Mouse (Mus musculus) T-helper 17 cell (primary cell): ENCODE measurements around the gene Olfr685.

Experiments used
- in situ Hi-C, 2 experiments: fragments of 300-600 bp; cut with MboI, MseI; formaldehyde crosslinking; loops; 1 replicate in 1 of 2; 2 replicates in 1 of 2; pipeline ENCODE4 v1.15.1; 2025; ENCODE audit warnings: high pct_unique_total_duplicates in 2 of 2

Gene Olfr685

DNA sequence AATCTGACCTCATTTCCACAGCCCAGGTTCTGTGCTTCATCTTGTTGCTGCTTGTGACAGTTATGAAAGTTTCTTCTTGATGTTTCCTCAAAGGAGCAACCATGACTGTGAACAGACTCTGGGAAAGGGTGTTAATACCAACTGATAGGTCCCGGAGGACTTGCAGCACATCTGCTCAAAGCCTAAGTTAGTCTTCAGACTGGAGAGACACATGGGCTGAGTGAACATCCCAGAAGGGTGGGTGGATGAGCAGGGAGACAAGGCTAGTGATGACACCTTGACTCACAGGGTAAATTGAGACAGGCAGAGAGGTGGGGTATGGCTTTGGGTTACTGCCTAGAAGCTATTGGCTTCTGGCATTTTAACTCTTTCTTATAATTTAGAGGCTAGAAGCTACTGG, at the start of gene Olfr685:
Olfr685 (minus strand) TSS at position 101 of the 400 bp plus-strand sequence.
- in situ Hi-C loops = no loop called here

DNA sequence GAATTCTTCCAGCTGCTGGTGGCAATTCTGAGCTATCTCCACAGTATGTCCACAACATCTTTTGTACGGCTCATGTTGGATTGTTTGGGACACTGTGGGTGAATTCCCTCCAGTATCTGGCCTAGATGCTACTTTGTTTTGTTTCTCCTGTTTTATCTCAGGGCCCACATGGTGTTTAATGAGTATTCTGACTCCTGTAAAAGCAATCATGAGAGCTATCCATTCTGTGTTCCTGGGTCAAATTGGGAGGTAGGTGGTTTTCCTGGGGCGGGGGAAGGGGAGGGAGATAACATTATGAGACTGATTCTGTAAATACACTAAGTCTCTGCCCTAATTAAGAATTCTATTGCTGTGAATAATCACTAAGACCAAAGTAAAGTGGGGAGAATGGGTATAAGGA, 43.6 kb upstream of the Olfr685 start:
- in situ Hi-C loops = no loop called here

DNA sequence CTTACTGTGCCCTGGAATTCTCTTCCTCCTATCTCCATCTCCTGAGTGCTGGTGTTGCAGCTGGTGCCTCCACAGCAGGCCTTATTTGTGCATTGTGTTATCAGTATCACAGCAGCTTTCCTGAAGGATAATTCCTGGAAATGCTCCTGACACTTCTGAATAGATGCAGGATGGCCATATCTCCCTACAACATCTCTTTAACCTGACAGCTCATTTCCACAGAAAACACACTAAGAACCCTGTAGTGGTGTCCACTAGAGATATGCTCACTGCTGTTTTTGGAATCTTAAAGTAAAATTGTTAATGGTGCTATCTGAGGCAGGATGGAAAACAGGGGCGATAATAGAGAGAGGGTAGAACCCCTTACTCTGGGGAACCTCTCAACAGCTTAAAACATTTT, 42.3 kb upstream of the Olfr685 start:
- in situ Hi-C loops = no loop called here

DNA sequence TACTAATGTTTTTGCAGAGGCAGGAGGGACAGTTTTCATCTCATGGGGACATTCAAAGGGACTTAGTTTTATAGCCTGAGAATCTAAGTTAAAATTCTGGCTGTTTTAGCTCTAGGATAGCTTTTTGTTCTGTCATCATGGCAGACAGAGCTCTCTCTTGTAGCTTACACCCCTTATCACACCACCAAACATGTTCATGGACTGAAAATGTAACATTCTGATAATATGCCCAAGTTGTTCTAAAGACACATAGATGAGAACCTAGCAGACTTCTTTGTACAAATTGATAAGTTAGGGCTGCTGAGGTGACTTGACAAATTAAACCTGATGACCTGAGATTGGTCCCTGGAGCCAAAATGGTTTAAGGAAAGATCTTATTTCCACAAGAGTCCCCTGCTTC, 40.9 kb upstream of the Olfr685 start:
- in situ Hi-C loops = no loop called here

DNA sequence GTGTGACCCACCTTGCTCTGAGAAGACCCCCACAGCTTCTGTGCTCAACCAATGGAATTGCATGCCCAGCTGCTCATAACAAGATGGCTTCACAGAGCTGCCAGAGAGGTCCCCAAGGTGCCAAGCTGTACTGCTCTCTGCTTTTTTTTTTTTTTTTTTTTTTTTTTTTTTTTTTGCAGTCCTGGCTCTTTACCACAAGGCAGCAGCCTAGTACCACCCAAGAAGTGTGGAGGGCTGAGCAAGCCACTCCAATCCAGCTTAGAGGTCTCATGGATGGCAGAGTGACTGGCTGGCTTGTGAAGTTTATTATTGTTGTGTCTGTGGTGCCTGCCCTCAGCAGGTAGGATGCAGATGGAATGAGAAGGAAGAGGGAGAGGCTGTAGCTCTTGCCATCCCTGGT, 40.3 kb upstream of the Olfr685 start:
- in situ Hi-C loops = no loop called here

DNA sequence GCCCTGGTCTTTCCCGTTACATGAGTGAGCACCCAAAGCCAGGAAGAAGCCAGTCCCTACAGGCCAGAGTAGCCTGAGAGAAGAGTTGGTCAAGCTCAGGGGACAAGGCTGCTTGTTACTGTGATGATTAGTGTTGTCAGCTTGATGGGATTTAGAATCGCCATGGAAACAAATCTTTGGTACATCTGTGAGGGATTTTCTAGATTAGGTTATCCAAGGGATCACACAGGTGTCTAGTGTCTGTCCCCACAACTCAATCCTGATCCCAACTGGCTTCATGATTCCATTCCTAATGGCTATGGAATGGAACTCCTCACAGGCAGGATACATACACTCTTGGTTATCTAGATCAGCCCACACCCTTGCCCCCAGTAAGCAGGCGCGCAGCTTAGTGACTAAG, 32.5 kb upstream of the Olfr685 start:
- in situ Hi-C loops = no loop called here

DNA sequence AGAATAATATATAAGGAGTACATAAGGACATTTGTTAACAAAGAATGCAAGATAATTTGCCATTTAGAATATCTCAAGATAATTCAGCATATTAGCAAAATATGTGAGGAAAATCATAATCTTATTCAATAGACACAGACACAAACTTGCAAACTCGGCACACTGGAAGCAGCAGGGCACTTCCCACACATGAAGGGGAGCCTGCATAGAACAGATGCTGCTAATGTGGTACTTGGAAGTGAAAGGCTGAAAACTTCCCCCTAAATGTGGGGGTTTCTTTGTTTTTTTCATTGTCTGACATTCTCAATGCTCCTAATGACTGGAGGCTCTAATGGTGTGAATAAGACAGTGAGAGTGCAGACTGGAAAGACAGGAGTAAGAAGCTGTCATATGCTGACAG, 28.9 kb upstream of the Olfr685 start:
- in situ Hi-C loops = no loop called here

DNA sequence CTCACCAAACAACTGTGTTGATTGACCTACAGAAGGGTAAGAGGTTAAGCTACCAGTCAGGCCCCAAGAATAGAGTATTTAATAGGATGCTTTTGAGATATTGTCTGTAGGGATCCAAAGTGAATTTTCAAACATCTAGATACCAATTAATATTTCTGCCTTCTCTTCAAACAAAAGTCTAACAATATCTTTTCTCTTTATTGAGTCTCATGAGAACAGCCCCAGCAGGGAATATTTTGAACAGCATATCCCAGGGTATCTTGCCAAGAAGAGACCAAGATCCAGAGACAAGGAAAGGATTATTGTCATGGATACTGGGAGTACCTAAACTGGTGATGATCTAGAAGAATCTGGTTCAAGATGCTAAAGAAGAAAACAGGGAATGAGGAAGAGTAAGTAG, 21.6 kb upstream of the Olfr685 start, which contains the start of gene Olfr686:
Olfr686 (minus strand) TSS at position 101 of the 400 bp plus-strand sequence.
- in situ Hi-C loops = no loop called here

DNA sequence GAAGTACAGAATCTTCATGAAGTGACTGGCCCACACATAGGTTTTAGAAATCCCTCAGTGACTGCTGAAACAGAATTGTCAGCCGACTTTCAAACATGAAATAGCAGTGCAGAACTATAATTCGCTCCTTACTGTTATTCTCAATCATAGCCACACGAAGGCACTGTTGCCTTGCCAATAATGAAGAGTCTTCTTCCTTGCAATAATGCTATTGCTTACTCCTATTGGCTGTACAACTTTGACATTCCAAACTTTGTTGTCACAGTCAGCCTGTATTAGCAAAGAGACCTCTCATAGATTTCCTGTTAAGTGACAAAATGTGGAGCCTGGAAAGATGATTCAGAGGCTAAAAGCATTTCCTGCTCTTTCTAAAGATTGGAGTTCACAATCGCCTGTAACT, 15.0 kb downstream of the Olfr685 start:
- in situ Hi-C loops = no loop called here

DNA sequence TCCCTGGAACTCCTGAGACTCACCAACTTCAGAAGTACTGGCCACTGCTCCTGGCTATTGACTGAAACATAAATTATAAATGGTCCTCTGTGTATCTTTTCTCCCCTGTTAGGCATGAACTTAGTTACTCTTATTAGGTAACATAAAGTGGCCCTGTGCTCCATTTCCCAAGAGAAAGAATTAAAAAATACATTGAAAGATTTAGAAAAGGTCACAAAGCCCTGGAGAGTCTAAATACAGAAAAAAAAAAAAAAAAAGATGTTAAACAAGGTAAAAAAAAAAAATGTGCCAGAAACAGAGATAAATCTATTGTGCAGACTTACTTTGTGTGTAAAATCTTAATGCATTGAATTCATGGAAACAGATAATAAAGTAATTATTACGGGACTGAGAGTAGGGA, 22.3 kb downstream of the Olfr685 start, which contains the start of gene Olfr684:
Olfr684 (minus strand) TSS at position 101 of the 400 bp plus-strand sequence.
- in situ Hi-C loops = no loop called here

DNA sequence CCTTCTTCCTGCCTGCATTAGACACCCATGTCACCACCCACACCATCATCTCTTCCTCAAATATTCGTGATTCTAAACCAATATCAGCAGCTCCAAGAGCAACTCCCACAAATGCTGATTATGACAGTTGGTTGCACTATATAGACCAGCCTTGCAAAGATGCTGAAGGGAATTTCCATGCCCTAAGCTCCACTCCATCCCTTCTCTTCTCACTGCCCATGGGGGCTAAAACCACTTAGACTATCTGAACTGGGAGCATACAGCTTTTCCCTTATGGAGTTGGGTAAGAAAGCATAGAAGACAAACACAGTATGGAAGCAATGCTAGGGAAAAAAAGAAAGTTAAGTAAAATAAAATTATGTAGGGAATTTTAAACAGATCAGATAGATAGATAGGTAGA, 38.9 kb downstream of the Olfr685 start, which contains the start of gene Olfr683:
Olfr683 (minus strand) TSS at position 101 of the 400 bp plus-strand sequence.
- in situ Hi-C loops = no loop called here

DNA sequence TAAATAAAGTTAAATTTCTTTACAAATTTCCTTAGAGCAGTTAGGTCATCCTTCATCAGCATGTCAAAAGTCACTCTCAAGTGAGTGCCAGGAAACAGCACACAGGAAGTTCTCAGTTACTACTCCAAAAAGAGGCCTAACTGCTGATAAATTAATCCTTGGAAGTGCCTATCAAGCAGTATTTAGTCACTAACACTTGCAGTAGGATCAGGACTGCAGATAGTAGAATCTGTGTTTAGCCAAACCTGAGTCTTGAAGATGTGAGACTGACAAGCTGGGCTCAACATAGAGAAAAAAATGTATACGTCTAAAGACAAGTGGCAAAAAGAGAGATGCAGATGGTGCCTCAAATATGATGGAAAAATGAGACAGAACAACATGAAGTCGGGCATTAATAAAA, 44.5 kb downstream of the Olfr685 start:
- in situ Hi-C loops = no loop called here
